Comparison of ENCODE assay signal across 10 mouse cellular contexts in genomic region chr7:51540736-51541135, GRCm38 (mm10). TPM values are rescaled to one million over a fixed set of nuclear protein-coding genes. Genes with fewer than 3 reads are reported as not detected.
DNase-seq lines count a peak whose midpoint lies in the region; ATAC-seq and TF ChIP-seq lines count a peak whose summit lies in the region.
"Had no signal": no experiment of that assay in that cellular context is flagged by ENCODE, and none has a peak within 500 bp of the region (broad histone marks: within the 10 kb centered on the region; RNA-seq: fewer than 3 reads in every experiment).

No protein-coding gene starts in this region.

- WGBS in forebrain, embryonic 10.5 days = 63% methylated on average over 6 of the region's 6 CpGs
- 64% methylated on average over 6 of the region's 6 CpGs for WGBS in forebrain, embryonic 13.5 days
- 70% methylated on average over 6 of the region's 6 CpGs for WGBS in midbrain, embryonic 10.5 days
- 62% methylated on average over 6 of the region's 6 CpGs for WGBS in midbrain, embryonic 13.5 days
- 61% methylated on average over 6 of the region's 6 CpGs for WGBS in liver, postnatal 0 days (ENCODE audit: insufficient replicate concordance)

- H3K4me1 ChIP-seq in forebrain, embryonic 10.5 days = no peaks in the 10 kb centered on the region
- H3K4me1 ChIP-seq in forebrain, embryonic 13.5 days = no peaks in the 10 kb centered on the region
- no peaks in the 10 kb centered on the region for H3K4me1 ChIP-seq in midbrain, embryonic 10.5 days
- no peaks in the 10 kb centered on the region for H3K4me1 ChIP-seq in midbrain, embryonic 13.5 days (replicated peaks)
- no peaks in the 10 kb centered on the region for H3K4me1 ChIP-seq in liver, postnatal 0 days (ENCODE audit: insufficient read depth)
- H3K4me1 ChIP-seq: liver, embryonic 15.5 days had no signal

- H3K4me3 ChIP-seq in forebrain, embryonic 10.5 days = no peak overlapping the region
- H3K4me3 ChIP-seq in forebrain, embryonic 13.5 days = no peak overlapping the region
- no peak overlapping the region for H3K4me3 ChIP-seq in midbrain, embryonic 10.5 days
- no peak overlapping the region for H3K4me3 ChIP-seq in midbrain, embryonic 13.5 days (replicated peaks)
- H3K4me3 ChIP-seq in liver, postnatal 0 days (ENCODE audit: low read depth, low read length) = no peak overlapping the region
- H3K4me3 ChIP-seq: erythroblast, embryonic 14.5 days; liver, embryonic 15.5 days had no signal

- no peaks in the 10 kb centered on the region for H3K27me3 ChIP-seq in forebrain, embryonic 10.5 days (ENCODE audit: poor library complexity, severe bottlenecking)
- no peaks in the 10 kb centered on the region for H3K27me3 ChIP-seq in forebrain, embryonic 13.5 days
- no peaks in the 10 kb centered on the region for H3K27me3 ChIP-seq in midbrain, embryonic 10.5 days (ENCODE audit: low read depth, poor library complexity, severe bottlenecking)
- no peaks in the 10 kb centered on the region for H3K27me3 ChIP-seq in midbrain, embryonic 13.5 days
- H3K27me3 ChIP-seq in liver, postnatal 0 days (ENCODE audit: insufficient read depth, low read length) = no peaks in the 10 kb centered on the region
- H3K27me3 ChIP-seq: liver, embryonic 15.5 days had no signal

- H3K9ac ChIP-seq in forebrain, embryonic 13.5 days = no peak overlapping the region
- no peak overlapping the region for H3K9ac ChIP-seq in midbrain, embryonic 13.5 days (replicated peaks)
- H3K9ac ChIP-seq in liver, postnatal 0 days (replicated peaks) = no peak overlapping the region
- H3K9ac ChIP-seq: liver, embryonic 15.5 days had no signal

- no peak overlapping the region for H3K27ac ChIP-seq in forebrain, embryonic 10.5 days
- no peak overlapping the region for H3K27ac ChIP-seq in forebrain, embryonic 13.5 days
- H3K27ac ChIP-seq in midbrain, embryonic 10.5 days (replicated peaks) = no peak overlapping the region
- no peak overlapping the region for H3K27ac ChIP-seq in midbrain, embryonic 13.5 days
- H3K27ac ChIP-seq in liver, postnatal 0 days (ENCODE audit: low read depth) = no peak overlapping the region
- H3K27ac ChIP-seq: liver, embryonic 15.5 days had no signal

- peak; percentile 18 for DNase-seq in forebrain, embryonic 10.5 days (ENCODE audit: extremely low spot score, low spot score)
- DNase-seq in midbrain, embryonic 10.5 days (ENCODE audit: low spot score) = peak; percentile 20
- DNase-seq in embryo, embryonic 10 days (ENCODE audit: low spot score) = peak; percentile 54
- no peak for DNase-seq in liver, postnatal 0 days
- no peak for DNase-seq in neural tube, embryonic 10.5 days (ENCODE audit: extremely low spot score, low spot score)

- ATAC-seq in forebrain, embryonic 13.5 days = no peak
- no peak for ATAC-seq in midbrain, embryonic 13.5 days
- ATAC-seq in liver, postnatal 0 days = no peak
- ATAC-seq in frontal cortex, adult (ENCODE audit: low TSS enrichment) = no peak

- peak; percentile 32; the same call in 1 of the 2 replicates for TF ChIP-seq CTCF in liver, postnatal 0 days (IDR thresholded peaks at IDR 0.05; ENCODE audit: low read depth)

- no peaks in the 10 kb centered on the region for H3K9me3 ChIP-seq in forebrain, embryonic 10.5 days
- H3K9me3 ChIP-seq in forebrain, embryonic 13.5 days (replicated peaks) = no peaks in the 10 kb centered on the region
- no peaks in the 10 kb centered on the region for H3K9me3 ChIP-seq in midbrain, embryonic 10.5 days (replicated peaks)
- H3K9me3 ChIP-seq in midbrain, embryonic 13.5 days = no peaks in the 10 kb centered on the region
- no peaks in the 10 kb centered on the region for H3K9me3 ChIP-seq in liver, postnatal 0 days (ENCODE audit: low read length)

- no peak overlapping the region for H3K4me2 ChIP-seq in forebrain, embryonic 13.5 days
- no peak overlapping the region for H3K4me2 ChIP-seq in midbrain, embryonic 13.5 days (replicated peaks)
- H3K4me2 ChIP-seq in liver, postnatal 0 days (ENCODE audit: low read depth, low read length) = no peak overlapping the region
- H3K4me2 ChIP-seq: liver, embryonic 15.5 days had no signal

- TF ChIP-seq EP300 in liver, postnatal 0 days (IDR thresholded peaks at IDR 0.05; ENCODE audit: low read depth) = no peak

- no peaks in the 10 kb centered on the region for H3K36me3 ChIP-seq in forebrain, embryonic 10.5 days (replicated peaks)
- no peaks in the 10 kb centered on the region for H3K36me3 ChIP-seq in forebrain, embryonic 13.5 days (ENCODE audit: poor library complexity, severe bottlenecking)
- H3K36me3 ChIP-seq in midbrain, embryonic 10.5 days = no peaks in the 10 kb centered on the region
- H3K36me3 ChIP-seq in midbrain, embryonic 13.5 days = no peaks in the 10 kb centered on the region
- no peaks in the 10 kb centered on the region for H3K36me3 ChIP-seq in liver, postnatal 0 days (replicated peaks; ENCODE audit: insufficient read depth, low read length)
- H3K36me3 ChIP-seq: liver, embryonic 15.5 days had no signal

RNA-seq across cellular contexts. Expression of gene Ano5, which starts 29.9 kb away (rescaled TPM):
- polyA plus RNA-seq in forebrain, embryonic 10.5 days (2016; fragmentation: Nextera tagmentation; extraction: Ambion mirVana) = 0.07 TPM in 1 of 2 replicates, not detected in the other
- polyA plus RNA-seq in forebrain, embryonic 13.5 days (2015; fragmentation: Nextera tagmentation; extraction: Ambion mirVana) = 0.28 and 0.34 TPM in 2 replicates
- polyA plus RNA-seq in midbrain, embryonic 10.5 days (2016; fragmentation: Nextera tagmentation; extraction: Ambion mirVana) = 0.19 and 0.22 TPM in 2 replicates
- polyA plus RNA-seq in midbrain, embryonic 13.5 days (2015; fragmentation: Nextera tagmentation; extraction: Ambion mirVana) = 0.75 and 0.98 TPM in 2 replicates
- polyA plus RNA-seq in liver, postnatal 0 days (2015; fragmentation: Nextera tagmentation; extraction: Ambion mirVana) = 0.01 TPM in 1 of 2 replicates, not detected in the other
- polyA plus RNA-seq: erythroblast, embryonic 14.5 days; liver, embryonic 15.5 days had no signal

Comparison
In these comparisons a context has a peak if more than half of its experiments do, and no peak if none do; other contexts are left out.
1. DNase-seq: peak in forebrain, embryonic 10.5 days (single experiment), midbrain, embryonic 10.5 days (single experiment) and embryo, embryonic 10 days (single experiment); none in liver, postnatal 0 days (single experiment) and neural tube, embryonic 10.5 days (single experiment).